Mouse (Mus musculus) stomach, postnatal 0 days (tissue): ENCODE data around the gene Wdr27.
A peak's percentile ranks its signal among the peaks of the same experiment; 100 is the strongest.

ENCODE experiments used
- CTCF ChIP-seq: IDR thresholded peaks from 2 replicates; pipeline ENCODE4 v1.5.1; 2016; ENCODE audit warnings: antibody characterized with exemption, low read depth, mild to moderate bottlenecking, moderate library complexity
- EP300 ChIP-seq: optimal IDR thresholded peaks from 2 replicates; pipeline ENCODE3; 2016; ENCODE audit warnings: antibody characterized with exemption

- peak; percentile 41 for TF ChIP-seq CTCF
- no peak for TF ChIP-seq EP300
These were observed 82.7 kb downstream of the Wdr27 start for GRCm38 (mm10) chr17:14860220-14860619.
